Mouse (Mus musculus): ENCODE results near the gene Hspbap1.

DNA sequence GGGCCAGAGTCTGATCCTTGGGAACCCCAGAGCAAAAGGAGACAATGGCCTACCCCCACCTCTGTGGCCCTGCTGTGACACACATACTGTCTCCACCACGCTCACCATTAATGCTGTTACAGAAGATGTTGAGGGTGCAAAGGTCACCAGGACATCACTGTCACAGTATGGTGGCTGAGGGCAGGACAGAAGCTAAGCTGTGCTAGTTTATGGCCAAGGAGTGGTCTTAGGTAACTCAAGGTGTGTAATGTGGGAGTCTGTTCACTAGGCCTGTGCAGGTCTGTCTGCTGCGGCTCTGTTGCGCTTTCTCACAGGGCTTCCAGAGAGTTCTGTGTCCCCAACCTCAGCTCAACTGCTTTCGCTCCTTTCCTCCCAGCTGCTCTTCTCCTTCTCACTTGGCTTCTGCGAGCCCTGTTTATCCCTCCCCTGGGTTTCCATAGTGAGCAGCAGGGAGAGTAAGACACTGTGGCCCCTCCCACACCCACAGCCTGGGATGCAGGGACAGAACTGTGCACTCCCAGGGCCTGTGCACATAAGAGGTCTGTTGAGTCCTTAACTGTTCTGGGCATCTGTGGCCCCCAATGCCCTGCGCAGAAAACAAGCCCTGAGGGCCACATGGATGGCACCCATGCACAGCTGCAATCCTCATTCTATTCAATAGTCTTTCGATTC lies 31.9 kb upstream of the Hspbap1 start:
- no peak for TF ChIP-seq ELF1 (IDR thresholded peaks at IDR 0.05; ENCODE audit: low read depth, low read length)
- TF ChIP-seq CTCF (conservative IDR thresholded peaks at IDR 0.05 in 1 of 2, IDR thresholded peaks at IDR 0.05 in 1 of 2; ENCODE audit: low read depth in 2 of 2, low read length in 2 of 2) = no peak
- TF ChIP-seq ZKSCAN1 (IDR thresholded peaks at IDR 0.05; ENCODE audit: borderline replicate concordance, low read depth, low read length) = no peak
- no peak for TF ChIP-seq HCFC1 (IDR thresholded peaks at IDR 0.05; ENCODE audit: low read depth, low read length)
- no peak for TF ChIP-seq JUN (IDR thresholded peaks at IDR 0.05; ENCODE audit: insufficient read depth, low read depth, low read length)
- no peak for TF ChIP-seq ETS1 (conservative IDR thresholded peaks at IDR 0.05; ENCODE audit: low read depth, low read length)
- no peak for TF ChIP-seq EP300 (IDR thresholded peaks at IDR 0.05; ENCODE audit: low read length)
- TF ChIP-seq TBP (conservative IDR thresholded peaks at IDR 0.05; ENCODE audit: low read depth, low read length) = no peak
- TF ChIP-seq BHLHE40 (IDR thresholded peaks at IDR 0.05; ENCODE audit: low read depth, low read length) = no peak
- no peak for TF ChIP-seq MXI1 (IDR thresholded peaks at IDR 0.05; ENCODE audit: low read depth, low read length)
- no peak for TF ChIP-seq E2F4 (IDR thresholded peaks at IDR 0.05; ENCODE audit: insufficient replicate concordance, low read depth, low read length)

Measured in CH12.LX (cell line).